Mouse (Mus musculus): Measurements from ENCODE around the gene Tarbp1.

GRCm38 (mm10) chr8:126524233-126524985 lies 49.5 kb upstream of the Tarbp1 start:
- TF ChIP-seq GATA1 (IDR thresholded peaks at IDR 0.05; ENCODE audit: borderline replicate concordance, low read length), result no peak
- TF ChIP-seq FLI1 (IDR thresholded peaks at IDR 0.05; ENCODE audit: low read length), result no peak
